Mouse (Mus musculus) small intestine, adult 2 months (tissue): ENCODE data around the gene Scmh1.

Experiments
- CTCF ChIP-seq: fragments of 200-500 bp; IDR thresholded peaks from 2 replicates; pipeline ENCODE4 v1.5.1; 2012; ENCODE audit warnings: low read depth, mild to moderate bottlenecking, control low read depth, inconsistent platforms, low read length, moderate library complexity, mixed read lengths; ENCODE audit not compliant: insufficient replicate concordance, insufficient read length; ENCODE audit errors: extremely low read depth
- POLR2A ChIP-seq: fragments of 200-500 bp; IDR thresholded peaks from 2 replicates; pipeline ENCODE4 v1.6.1; 2012; ENCODE audit warnings: low read depth, mild to moderate bottlenecking, control low read depth, inconsistent platforms, low read length, moderate library complexity

DNA sequence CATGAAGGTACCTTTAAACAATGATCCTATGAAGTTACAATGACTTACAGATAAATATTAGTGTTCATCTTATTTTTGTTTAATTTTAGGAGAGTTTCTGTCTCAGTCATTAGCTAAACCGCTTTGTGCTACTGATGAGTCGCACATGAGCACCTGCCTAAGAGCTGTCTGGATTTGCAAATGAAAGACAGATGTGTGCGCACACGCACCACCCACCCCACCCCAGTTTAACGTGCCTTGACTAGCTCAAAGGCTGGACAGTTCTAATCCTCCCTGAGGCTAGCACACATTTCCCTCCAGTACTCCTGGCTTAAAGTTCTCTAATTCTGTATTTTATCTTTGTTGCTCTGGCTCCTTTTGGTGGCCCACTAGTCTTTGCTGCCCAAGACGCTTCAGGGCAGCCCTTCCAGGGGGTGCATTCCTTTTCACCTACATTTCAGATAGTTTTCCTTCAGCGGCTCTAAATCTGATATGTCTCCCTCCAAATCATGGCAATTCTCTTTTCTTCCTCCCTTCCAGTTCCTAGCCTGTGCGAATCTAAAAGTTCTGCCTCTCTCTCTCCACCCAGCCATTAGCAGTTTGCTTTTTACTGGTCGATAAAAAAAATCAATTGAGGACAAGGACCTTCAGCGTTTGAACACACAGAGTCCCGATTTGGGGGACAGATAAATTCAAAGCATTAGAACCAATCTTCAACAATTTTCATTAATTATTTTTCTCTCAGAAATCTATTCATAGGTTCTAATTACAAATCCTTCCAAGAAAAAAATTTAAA is 27.7 kb downstream of the Scmh1 start:
- no peak for TF ChIP-seq CTCF
- no peak for TF ChIP-seq POLR2A
